Mouse (Mus musculus) thymus, adult 2 months (tissue): ENCODE measurements at regions not wholly inside any gene's neighbourhood (a gene's known extent, or its start where the extent isn't known, plus 50 kb on each side); places are given as distances from the start of the nearest gene placed in this dataset.

Experiments used
- DNase-seq: peaks from one replicate; pipeline ENCODE4 v3.0.0; 2021
- H3K27ac ChIP-seq: fragments of 200-500 bp; 2 replicates; pipeline ENCODE4 v1.5.1; 2012; ENCODE audit warnings: low read length, control low read depth; ENCODE audit not compliant: control insufficient read depth, insufficient read depth
- H3K27me3 ChIP-seq: fragments of 200-500 bp; 2 replicates; pipeline ENCODE4 v1.6.1; 2012; ENCODE audit warnings: mild to moderate bottlenecking, low read length, moderate library complexity, mixed read lengths; ENCODE audit not compliant: control insufficient read depth, insufficient read depth
- H3K36me3 ChIP-seq: fragments of 200-500 bp; 2 replicates; pipeline ENCODE4 v1.6.1; 2012; ENCODE audit warnings: mild to moderate bottlenecking, low read length, moderate library complexity; ENCODE audit not compliant: control insufficient read depth, insufficient read depth
- H3K4me1 ChIP-seq: fragments of 200-500 bp; replicated peaks from 2 replicates; pipeline ENCODE4 v1.6.1; 2012; ENCODE audit warnings: low read length; ENCODE audit not compliant: control insufficient read depth, insufficient read depth
- H3K4me3 ChIP-seq: fragments of 200-500 bp; 2 replicates; pipeline ENCODE4 v1.5.1; 2012; ENCODE audit warnings: mild to moderate bottlenecking, low read length, control low read depth, moderate library complexity; ENCODE audit not compliant: control insufficient read depth, insufficient read depth
- CTCF ChIP-seq: fragments of 200-500 bp; IDR thresholded peaks from 2 replicates; pipeline ENCODE4 v1.5.1; 2012; ENCODE audit warnings: mild to moderate bottlenecking, control low read depth, low read length, moderate library complexity, borderline replicate concordance; ENCODE audit not compliant: control insufficient read depth, poor library complexity, insufficient read depth; ENCODE audit errors: extremely low read depth
- POLR2A ChIP-seq: fragments of 200-500 bp; IDR thresholded peaks from 2 replicates; pipeline ENCODE4 v1.6.1; 2012; ENCODE audit warnings: mild to moderate bottlenecking, low read length, control low read depth, moderate library complexity; ENCODE audit not compliant: control insufficient read depth, poor library complexity, insufficient read depth; ENCODE audit errors: extremely low read depth
- WGBS: fragments of 180-500 bp; shearing (Covaris S2); methylation state at CpG from one replicate; pipeline ENCODE4 v1.1.7; 2018; 5-methylcytosine and 5-hydroxymethylcytosine counted together

- Histone ChIP-seq H3K27me3 (no peaks in the 10 kb centered on the region), H3K4me3 (no peak overlapping the region), H3K36me3 (no peaks in the 10 kb centered on the region), H3K4me1 (no peaks in the 10 kb centered on the region), H3K27ac (no peak overlapping the region)
- no peak for TF ChIP-seq CTCF
- no peak for TF ChIP-seq POLR2A
- DNase-seq: no peak
- 92% methylated on average over 4 of the region's 4 CpGs for WGBS
These were observed 244.0 kb upstream of the Meis1 start for GRCm38 (mm10) chr11:19262832-19263231.

- H3K36me3 ChIP-seq: no peaks in the 10 kb centered on the region
- 94% methylated on average over 18 of the region's 18 CpGs for WGBS
- no peak for TF ChIP-seq CTCF
- TF ChIP-seq POLR2A: no peak
- DNase-seq: no peak
- H3K27me3 ChIP-seq: no peaks in the 10 kb centered on the region
- no peaks in the 10 kb centered on the region for H3K4me1 ChIP-seq
- no peak overlapping the region for H3K27ac ChIP-seq
- no peak overlapping the region for H3K4me3 ChIP-seq
These were observed 246.2 kb upstream of the Meis1 start for GRCm38 (mm10) chr11:19264798-19265671.

- WGBS: 91% methylated on average over 3 of the region's 3 CpGs
These were observed 246.8 kb upstream of the Meis1 start for GRCm38 (mm10) chr11:19265672-19265972.

GRCm38 (mm10) chr11:19290971-19291370, 272.2 kb upstream of the Meis1 start:
- Histone ChIP-seq H3K27me3 (no peaks in the 10 kb centered on the region), H3K4me1 (no peaks in the 10 kb centered on the region), H3K36me3 (no peaks in the 10 kb centered on the region), H3K4me3 (no peak overlapping the region), H3K27ac (no peak overlapping the region)
- WGBS: 94% methylated on average over 6 of the region's 6 CpGs
- DNase-seq: no peak
- no peak for TF ChIP-seq POLR2A
- TF ChIP-seq CTCF: no peak

More at GRCm38 (mm10) chr11:19265672-19265972, 246.8 kb upstream of the Meis1 start:
- H3K36me3 ChIP-seq: no peaks in the 10 kb centered on the region
- no peak for TF ChIP-seq POLR2A
- TF ChIP-seq CTCF: no peak
- H3K27ac ChIP-seq: no peak overlapping the region
- no peak overlapping the region for H3K4me3 ChIP-seq
- DNase-seq: no peak
- no peaks in the 10 kb centered on the region for H3K27me3 ChIP-seq
- H3K4me1 ChIP-seq: no peaks in the 10 kb centered on the region

- no peak for DNase-seq
- 95% methylated on average over 1 of the region's 1 CpGs for WGBS
- Histone ChIP-seq H3K36me3 (no peaks in the 10 kb centered on the region), H3K27me3 (no peaks in the 10 kb centered on the region; the same call in 1 of the 2 replicates), H3K4me1 (no peaks in the 10 kb centered on the region), H3K27ac (no peak overlapping the region), H3K4me3 (no peak overlapping the region)
- TF ChIP-seq POLR2A (no peak), CTCF (no peak)
These were observed 280.6 kb upstream of the Meis1 start for GRCm38 (mm10) chr11:19299411-19299810.

- no peak for DNase-seq
- no peak overlapping the region for H3K4me3 ChIP-seq
- no peak overlapping the region for H3K27ac ChIP-seq
- no peaks in the 10 kb centered on the region for H3K27me3 ChIP-seq
- 95% methylated on average over 5 of the region's 5 CpGs for whole genome bisulfite sequencing
- no peaks in the 10 kb centered on the region for H3K4me1 ChIP-seq
- no peaks in the 10 kb centered on the region for H3K36me3 ChIP-seq
- TF ChIP-seq CTCF (no peak), POLR2A (no peak)
These were observed 287.9 kb upstream of the Meis1 start for GRCm38 (mm10) chr11:19306687-19307086.

GRCm38 (mm10) chr11:19330685-19331239, 312.0 kb upstream of the Meis1 start:
- Histone ChIP-seq H3K27me3 (no peaks in the 10 kb centered on the region), H3K4me1 (no peaks in the 10 kb centered on the region), H3K4me3 (no peak overlapping the region), H3K27ac (no peak overlapping the region), H3K36me3 (no peaks in the 10 kb centered on the region)
- TF ChIP-seq CTCF (no peak), POLR2A (no peak)
- no peak for DNase-seq
- 70% methylated on average over 2 of the region's 3 CpGs for WGBS

- no peak for DNase-seq
- TF ChIP-seq CTCF (no peak), POLR2A (no peak)
- no peaks in the 10 kb centered on the region for H3K36me3 ChIP-seq
- H3K4me3 ChIP-seq: no peak overlapping the region
- no peaks in the 10 kb centered on the region for H3K27me3 ChIP-seq
- H3K27ac ChIP-seq: no peak overlapping the region
- H3K4me1 ChIP-seq: no peaks in the 10 kb centered on the region
These were observed 313.5 kb upstream of the Meis1 start for GRCm38 (mm10) chr11:19332274-19332673.
